Mouse (Mus musculus) embryonic fibroblast, embryonic 13.5 days (primary cell): Measurements from ENCODE around the gene Tns3.

Experiments used
- CTCF ChIP-seq: IDR thresholded peaks from 2 replicates; pipeline ENCODE4 v1.5.1; 2011; ENCODE audit warnings: mild to moderate bottlenecking, control low read depth, low read length, moderate library complexity, borderline replicate concordance; ENCODE audit not compliant: insufficient read depth
- POLR2A ChIP-seq: IDR thresholded peaks from 2 replicates; pipeline ENCODE4 v1.6.1; 2011; ENCODE audit warnings: low read depth, mild to moderate bottlenecking, control low read depth, low read length, moderate library complexity

GRCm38 (mm10) chr11:8703876-8704275, 39.5 kb upstream of the Tns3 start:
- TF ChIP-seq CTCF (no peak), POLR2A (no peak)
